Mouse (Mus musculus) large intestine, adult 2 months (tissue): Measurements from ENCODE around the gene Tm7sf2. TPM values are rescaled to one million over a fixed set of nuclear protein-coding genes. Genes with fewer than 3 reads are reported as not detected.
A peak's percentile ranks its signal among the peaks of the same experiment; 100 is the strongest.

Experiments
- DNase-seq: peaks from one replicate; pipeline ENCODE4 v3.0.0-alpha.2; 2012; ENCODE audit warnings: low read depth, low spot score
- WGBS: fragments of 180-500 bp; shearing (Covaris S2); methylation state at CpG from one replicate; pipeline ENCODE4 v1.1.7; 2018; 5-methylcytosine and 5-hydroxymethylcytosine counted together
- polyA plus RNA-seq: library from polyadenylated mRNA; depleted of rRNA; stranded (reverse); fragments of >200 nt; gene quantifications from 2 replicates; pipeline ENCODE4 v1.2.3, GENCODE M21; 2012; rRNA removed

The Tm7sf2 gene
- 66.0 and 68.4 TPM in 2 replicates for polyA plus RNA-seq

- peak; percentile 80 for DNase-seq
- 3% methylated on average over 33 of the region's 33 CpGs for WGBS
Measured at GRCm38 (mm10) chr19:6067724-6068415, at the start of gene Tm7sf2. TSS of gene Tm7sf2 (minus strand) at chr19:6068373.

GRCm38 (mm10) chr19:6117346-6117985, 49.3 kb upstream of the Tm7sf2 start:
- DNase-seq = no peak
- 1% methylated on average over 32 of the region's 32 CpGs for WGBS

- no peak for DNase-seq
- 87% methylated on average over 15 of the region's 15 CpGs for WGBS
Measured at GRCm38 (mm10) chr19:6116113-6116850, 48.1 kb upstream of the Tm7sf2 start.

GRCm38 (mm10) chr19:6113116-6113515, 44.9 kb upstream of the Tm7sf2 start:
- no peak for DNase-seq
- 68% methylated on average over 6 of the region's 6 CpGs for WGBS

GRCm38 (mm10) chr19:6105586-6105985, 37.4 kb upstream of the Tm7sf2 start, which contains the start of gene Naaladl1:
TSS of gene Naaladl1 (plus strand) at chr19:6105782.
- DNase-seq = no peak
- WGBS = 41% methylated on average over 7 of the region's 7 CpGs

- 15% methylated on average over 4 of the region's 4 CpGs for WGBS
- DNase-seq = no peak
Measured at GRCm38 (mm10) chr19:6104476-6104875, 36.3 kb upstream of the Tm7sf2 start.

GRCm38 (mm10) chr19:6102169-6102853, 34.1 kb upstream of the Tm7sf2 start:
- DNase-seq = no peak
- WGBS = 71% methylated on average over 6 of the region's 6 CpGs

GRCm38 (mm10) chr19:6101186-6101585, 33.0 kb upstream of the Tm7sf2 start:
- DNase-seq = no peak
- 78% methylated on average over 6 of the region's 6 CpGs for WGBS

GRCm38 (mm10) chr19:6097847-6098246, 29.7 kb upstream of the Tm7sf2 start:
- no peak for DNase-seq
- 82% methylated on average over 3 of the region's 3 CpGs for WGBS

- no peak for DNase-seq
- WGBS = 93% methylated on average over 7 of the region's 7 CpGs
Measured at GRCm38 (mm10) chr19:6094119-6094518, 25.9 kb upstream of the Tm7sf2 start, which contains the start of gene AC131692.1. TSS of gene AC131692.1 (plus strand) at chr19:6094419.

GRCm38 (mm10) chr19:6088841-6089240, 20.7 kb upstream of the Tm7sf2 start:
- DNase-seq = no peak
- WGBS = 71% methylated on average over 13 of the region's 13 CpGs

- under 1% methylated on average over 17 of the region's 17 CpGs for WGBS
- peak; percentile 44 for DNase-seq
Measured at GRCm38 (mm10) chr19:6085417-6085879, 17.3 kb upstream of the Tm7sf2 start.

- DNase-seq = peak; percentile 94
- WGBS = under 1% methylated on average over 58 of the region's 58 CpGs
Measured at GRCm38 (mm10) chr19:6084478-6085248, 16.5 kb upstream of the Tm7sf2 start, which contains the start of the genes Zfpl1 and Cdca5. TSS of gene Zfpl1 (minus strand) at chr19:6084956. TSS of gene Cdca5 (plus strand) at chr19:6084983.

- WGBS = 87% methylated on average over 9 of the region's 9 CpGs
- DNase-seq = no peak
Measured at GRCm38 (mm10) chr19:6082156-6082555, 14.0 kb upstream of the Tm7sf2 start, which contains the start of gene Gm28374. TSS of gene Gm28374 (minus strand) at chr19:6082256.

- 89% methylated on average over 12 of the region's 12 CpGs for WGBS
- no peak for DNase-seq
Measured at GRCm38 (mm10) chr19:6079983-6080480, 11.9 kb upstream of the Tm7sf2 start, which contains the start of gene Tmem262. TSS of gene Tmem262 (plus strand) at chr19:6080033.

- DNase-seq = peak; percentile 89
- under 1% methylated on average over 33 of the region's 33 CpGs for WGBS
Measured at GRCm38 (mm10) chr19:6076564-6077393, 8.6 kb upstream of the Tm7sf2 start, which contains the start of gene Vps51. TSS of gene Vps51 (minus strand) at chr19:6077231.

GRCm38 (mm10) chr19:6073889-6074288, 5.7 kb upstream of the Tm7sf2 start:
- WGBS = 87% methylated on average over 5 of the region's 5 CpGs
- no peak for DNase-seq

- 92% methylated on average over 19 of the region's 19 CpGs for WGBS
- DNase-seq = no peak
Measured at GRCm38 (mm10) chr19:6071261-6071660, 3.1 kb upstream of the Tm7sf2 start.
